Mouse (Mus musculus) right cerebral cortex, postnatal 10 days (tissue): ENCODE measurements at regions not wholly inside any gene's neighbourhood (a gene's known extent, or its start where the extent isn't known, plus 50 kb on each side); places are given as distances from the start of the nearest gene placed in this dataset.
"Not testable (repeated sequence)": the region's sequence is repeated elsewhere in the genome, so short reads cannot be mapped to it uniquely, and the experiment has no call there.

Experiments
- DNase-seq, 2 experiments: peaks; one replicate each; pipeline ENCODE4 v3.0.0; 2021; ENCODE audit warnings: low spot score in 2 of 2

GRCm38 (mm10) chr15:14253602-14254301, 1080.3 kb upstream of the Cdh6 start:
- peak in 1 of 2 experiments; percentile 27 for DNase-seq

GRCm38 (mm10) chr15:14251773-14252172, 1078.3 kb upstream of the Cdh6 start:
- no peak for DNase-seq

GRCm38 (mm10) chr15:14215236-14215635, 1041.8 kb upstream of the Cdh6 start:
- no peak for DNase-seq

- peak; percentile 18 to 20 for DNase-seq
Observed at GRCm38 (mm10) chr15:14214726-14215125, 1041.3 kb upstream of the Cdh6 start.

GRCm38 (mm10) chr15:14177523-14177922, 1004.0 kb upstream of the Cdh6 start:
- no peak for DNase-seq

GRCm38 (mm10) chr15:14137402-14137801, 963.9 kb upstream of the Cdh6 start:
- no peak for DNase-seq

- no peak for DNase-seq
Observed at GRCm38 (mm10) chr15:14123829-14124228, 950.4 kb upstream of the Cdh6 start.

- not testable (repeated sequence) for DNase-seq
Observed at GRCm38 (mm10) chr15:14118321-14118720, 944.8 kb upstream of the Cdh6 start.

GRCm38 (mm10) chr15:14101757-14102156, 928.3 kb upstream of the Cdh6 start:
- DNase-seq: no peak

- DNase-seq: peak; percentile 18 to 25
Observed at GRCm38 (mm10) chr15:14051872-14052271, 878.4 kb upstream of the Cdh6 start.
